Mouse (Mus musculus): Measurements from ENCODE around the gene Xpot. TPM values are rescaled to one million over a fixed set of nuclear protein-coding genes. Genes with fewer than 3 reads are reported as not detected.

Xpot gene
- 10 to 100 TPM; 44.9 to 48.2 TPM for total RNA-seq (2021)
- long read RNA-seq, experiment 1, full-length matches to known transcripts, result 3 of 29 reads
- long read RNA-seq, experiment 1, partial matches to known transcripts, result 9 of 29 reads
- long read RNA-seq, experiment 1, other reads (novel, unspliced or antisense), result 17 of 29 reads
- long read RNA-seq, experiment 2, full-length matches to known transcripts, result 3 of 19 reads
- long read RNA-seq, experiment 2, partial matches to known transcripts, result 4 of 19 reads
- long read RNA-seq, experiment 2, other reads (novel, unspliced or antisense), result 12 of 19 reads

GRCm38 (mm10) chr10:121626186-121626882 lies at the start of gene Xpot:
Xpot (minus strand) TSS chr10:121626332.
- peak; percentile 99 for DNase-seq

DNA sequence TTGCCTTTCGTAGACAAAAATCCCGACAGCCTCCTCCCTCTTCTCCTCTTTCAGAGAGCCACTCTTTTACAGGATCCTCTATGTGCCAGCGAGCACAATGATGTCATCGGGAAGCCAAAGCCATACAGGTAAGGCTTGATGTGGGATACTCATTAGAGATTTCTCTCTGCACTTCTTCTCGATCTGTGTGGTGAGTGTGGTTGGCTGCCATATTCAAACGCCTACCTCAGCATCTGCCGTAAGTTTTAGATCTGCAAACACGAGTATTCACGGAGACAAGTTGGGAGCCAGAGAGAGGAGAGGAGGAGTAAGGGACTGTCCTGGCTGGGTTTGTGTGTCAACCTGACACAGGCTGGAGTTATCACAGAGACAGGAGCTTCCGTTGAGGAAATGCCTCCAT lies 43.0 kb upstream of the Xpot start:
- no peak for DNase-seq

- no peak for DNase-seq
These were observed 39.6 kb upstream of the Xpot start for GRCm38 (mm10) chr10:121665631-121666145.

GRCm38 (mm10) chr10:121663599-121663998 lies 37.5 kb upstream of the Xpot start:
- DNase-seq, result no peak

- DNase-seq, result no peak
These were observed 36.6 kb upstream of the Xpot start for GRCm38 (mm10) chr10:121662711-121663110.

- DNase-seq, result no peak
These were observed 29.8 kb upstream of the Xpot start for GRCm38 (mm10) chr10:121655907-121656306.

- no peak for DNase-seq
These were observed 26.9 kb upstream of the Xpot start for GRCm38 (mm10) chr10:121653079-121653478.

DNA sequence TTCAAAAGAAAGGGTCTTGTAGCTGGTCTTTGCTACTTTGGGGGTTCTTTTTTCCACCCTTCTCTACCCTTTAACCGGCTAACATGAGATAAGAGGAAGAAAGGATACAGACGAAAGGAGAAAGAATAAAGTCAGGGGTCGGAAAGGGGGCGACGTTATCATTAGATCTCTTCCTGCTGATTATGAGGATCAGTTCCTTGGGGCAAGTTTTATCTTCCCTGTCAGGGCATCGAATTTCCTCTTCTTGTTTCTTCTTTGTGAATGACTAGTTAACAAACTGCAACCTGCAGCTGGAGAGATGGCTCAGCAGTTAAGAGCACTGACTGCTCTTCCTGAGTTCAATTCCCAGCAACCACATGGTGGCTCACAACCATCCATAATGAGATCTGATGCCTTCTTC lies 20.2 kb upstream of the Xpot start:
- DNase-seq, result no peak

DNA sequence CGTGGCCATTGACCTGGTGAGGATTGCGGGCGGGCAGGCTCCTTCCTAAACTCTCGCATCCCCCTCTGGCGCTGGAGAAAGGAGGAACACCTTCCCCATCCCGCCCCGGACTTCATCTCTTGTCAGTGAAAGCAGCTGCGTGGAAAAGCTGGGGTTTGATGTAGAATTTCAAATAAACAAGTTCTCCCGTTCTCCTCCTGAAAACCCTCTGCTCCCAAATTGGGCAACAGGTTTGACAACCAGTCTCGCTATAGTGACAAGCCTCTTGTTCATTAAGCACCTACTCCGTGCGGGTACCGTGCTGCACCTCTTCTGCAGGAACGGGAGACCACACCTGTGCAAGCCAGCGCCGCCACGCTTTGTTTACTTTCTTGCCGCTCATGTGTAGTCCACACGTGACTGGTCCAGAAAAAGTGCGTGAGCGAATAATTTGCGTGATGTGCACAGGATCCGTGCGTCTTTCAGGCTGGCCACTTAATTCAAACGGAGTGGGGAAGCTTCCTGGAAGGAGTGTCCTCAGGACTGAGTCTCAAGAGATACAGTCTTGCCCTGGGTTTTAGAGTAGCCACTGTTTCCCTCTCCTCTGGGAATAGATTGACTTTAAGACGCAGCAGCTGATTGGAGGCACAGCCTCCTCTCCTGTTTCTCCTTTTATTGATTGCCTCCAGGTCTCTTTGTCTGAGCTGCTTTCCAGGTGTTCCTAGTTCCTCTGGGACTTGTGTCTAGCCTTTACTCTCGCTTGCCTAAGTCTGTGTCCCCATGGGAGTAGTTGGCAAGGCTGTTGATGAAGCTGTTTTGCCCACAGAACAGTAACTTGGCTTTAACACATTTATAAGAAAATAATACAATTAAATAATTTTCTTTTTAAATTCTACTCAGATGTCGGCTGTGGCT lies 16.2 kb upstream of the Xpot start:
- peak; percentile 28 for DNase-seq

- peak; percentile 35 for DNase-seq
These were observed 15.3 kb upstream of the Xpot start, which contains the start of gene D930020B18Rik for GRCm38 (mm10) chr10:121641272-121642053. D930020B18Rik (plus strand) TSS chr10:121641588.

- no peak for DNase-seq
These were observed 14.8 kb upstream of the Xpot start for GRCm38 (mm10) chr10:121640944-121641271.

DNA sequence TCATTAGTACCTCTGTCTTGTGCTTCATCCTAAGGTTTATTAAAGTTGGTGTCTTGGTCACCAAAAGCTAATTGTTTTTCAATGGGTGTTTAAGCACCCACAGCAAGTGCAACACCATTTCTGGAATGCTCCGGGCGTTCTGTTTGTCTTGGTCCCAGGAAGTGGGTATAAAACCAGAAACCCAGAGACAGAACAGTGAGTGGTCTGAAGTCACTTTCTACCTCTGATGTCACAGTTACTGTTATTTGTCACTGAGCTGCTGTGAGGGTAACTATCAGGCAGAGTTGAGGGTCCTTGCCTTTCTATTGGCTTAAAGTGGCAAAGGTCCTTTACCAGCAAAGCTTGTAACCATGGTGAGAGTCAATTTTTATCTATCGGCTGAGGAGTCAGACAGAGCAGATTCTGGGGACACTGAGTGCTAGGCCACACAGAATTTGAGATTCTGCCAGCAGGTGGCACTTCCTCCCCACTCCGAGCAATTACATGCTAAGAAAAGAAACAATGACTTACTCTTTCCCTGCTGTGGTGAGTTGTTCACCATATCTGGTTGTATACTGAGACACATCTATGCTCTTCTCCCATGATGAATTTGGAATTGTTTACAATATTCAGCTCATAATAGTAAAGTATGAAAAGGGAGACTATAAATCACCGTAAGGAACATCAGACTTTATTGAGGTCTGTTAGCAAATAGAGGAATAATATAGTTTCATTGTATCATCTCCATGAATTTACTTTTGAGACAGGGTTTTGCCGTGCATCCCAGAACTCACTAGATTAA lies 14.2 kb upstream of the Xpot start:
- no peak for DNase-seq

DNA sequence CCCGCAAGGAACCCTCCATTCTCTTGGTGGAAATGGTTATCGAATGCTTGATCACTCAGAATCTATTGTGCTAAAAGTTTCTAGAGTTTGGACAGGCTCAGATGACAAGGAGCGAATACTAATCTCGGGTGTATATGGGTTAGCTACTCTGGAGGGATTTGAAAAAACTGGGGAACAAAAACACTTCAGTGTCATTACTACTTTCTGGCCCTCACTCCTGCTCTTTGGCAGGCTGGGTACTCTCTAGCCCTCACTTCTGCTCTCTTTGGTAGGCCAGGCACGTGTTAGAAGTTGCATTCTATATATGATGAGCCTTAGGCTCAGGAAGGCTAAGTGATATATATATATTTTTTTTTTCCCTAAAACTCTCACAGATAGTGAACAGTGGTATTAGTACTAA lies 13.4 kb upstream of the Xpot start:
- no peak for DNase-seq

- DNase-seq, result no peak
These were observed 10.1 kb upstream of the Xpot start for GRCm38 (mm10) chr10:121636276-121636675.

DNA sequence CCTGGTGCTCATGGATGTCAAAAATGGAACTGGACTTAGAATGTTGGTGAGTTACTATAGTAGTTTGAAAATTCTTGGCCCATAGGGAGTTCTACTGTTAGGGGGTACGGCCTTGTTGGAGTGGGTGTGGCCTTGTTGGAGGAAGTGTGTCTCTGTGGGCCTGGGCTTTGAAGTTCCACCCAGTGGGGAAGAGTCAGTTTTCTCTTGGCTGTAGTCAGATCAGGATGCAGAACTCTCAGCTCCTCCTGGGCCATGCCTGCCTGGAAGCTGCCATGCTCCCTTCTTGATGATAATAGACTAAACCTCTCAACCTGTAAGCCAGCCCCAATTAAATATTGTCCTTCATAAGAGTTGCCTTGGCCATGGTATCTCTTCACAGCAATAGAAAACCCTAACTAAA lies 8.0 kb upstream of the Xpot start:
- no peak for DNase-seq

DNA sequence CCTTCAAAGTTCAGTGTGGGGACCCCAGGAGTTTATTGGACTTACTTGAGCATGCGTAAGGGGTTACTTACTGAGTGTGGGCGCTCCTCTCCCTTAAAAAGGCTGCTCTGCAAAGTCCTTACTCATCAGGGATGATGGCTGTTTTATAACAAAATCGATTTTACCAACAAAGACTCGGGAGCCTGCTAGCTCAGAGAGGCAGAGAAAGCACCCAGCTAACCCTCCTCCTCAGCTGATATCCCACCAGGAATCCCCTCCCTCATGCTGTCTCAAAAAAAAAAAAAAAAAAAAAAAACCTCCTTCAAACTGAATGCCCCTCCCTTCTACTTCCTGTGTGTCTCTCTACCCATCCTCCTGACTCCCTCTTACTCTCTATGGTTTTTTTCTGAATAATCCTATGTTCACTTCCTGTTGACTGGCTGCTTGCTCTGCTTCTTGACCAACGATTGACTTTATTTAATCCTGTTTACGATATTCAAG lies 2.5 kb upstream of the Xpot start:
- DNase-seq, result no peak

DNA sequence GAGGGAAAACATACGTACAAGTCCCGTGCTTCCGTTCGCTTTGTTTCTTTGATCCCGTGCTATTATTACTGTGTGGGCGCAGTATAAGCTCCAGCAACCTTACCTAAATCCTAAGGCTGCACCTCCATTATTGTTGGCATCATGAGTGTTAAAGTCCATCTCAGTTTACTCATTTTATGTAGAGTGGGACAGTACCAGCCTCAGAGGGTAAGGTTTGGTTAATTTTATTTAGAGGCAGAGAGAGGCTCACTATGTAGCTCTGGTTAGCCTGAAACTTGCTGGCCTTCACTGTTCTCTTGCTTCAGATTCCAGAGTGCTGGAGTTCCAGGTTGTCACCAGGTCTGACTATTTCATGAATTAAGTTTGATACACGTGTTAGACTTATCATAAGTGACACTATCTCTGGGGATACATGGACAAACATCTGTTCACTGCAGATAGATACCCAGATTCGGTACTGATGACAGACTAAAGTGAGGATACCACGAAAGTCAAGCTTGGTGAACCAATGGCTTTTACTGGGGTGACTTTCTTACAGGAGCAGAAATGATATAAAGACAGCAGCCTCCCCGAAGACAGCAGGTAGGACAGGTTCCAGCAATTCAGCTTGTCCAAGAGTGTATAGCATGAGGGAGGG lies 1.2 kb upstream of the Xpot start:
- no peak for DNase-seq

DNA sequence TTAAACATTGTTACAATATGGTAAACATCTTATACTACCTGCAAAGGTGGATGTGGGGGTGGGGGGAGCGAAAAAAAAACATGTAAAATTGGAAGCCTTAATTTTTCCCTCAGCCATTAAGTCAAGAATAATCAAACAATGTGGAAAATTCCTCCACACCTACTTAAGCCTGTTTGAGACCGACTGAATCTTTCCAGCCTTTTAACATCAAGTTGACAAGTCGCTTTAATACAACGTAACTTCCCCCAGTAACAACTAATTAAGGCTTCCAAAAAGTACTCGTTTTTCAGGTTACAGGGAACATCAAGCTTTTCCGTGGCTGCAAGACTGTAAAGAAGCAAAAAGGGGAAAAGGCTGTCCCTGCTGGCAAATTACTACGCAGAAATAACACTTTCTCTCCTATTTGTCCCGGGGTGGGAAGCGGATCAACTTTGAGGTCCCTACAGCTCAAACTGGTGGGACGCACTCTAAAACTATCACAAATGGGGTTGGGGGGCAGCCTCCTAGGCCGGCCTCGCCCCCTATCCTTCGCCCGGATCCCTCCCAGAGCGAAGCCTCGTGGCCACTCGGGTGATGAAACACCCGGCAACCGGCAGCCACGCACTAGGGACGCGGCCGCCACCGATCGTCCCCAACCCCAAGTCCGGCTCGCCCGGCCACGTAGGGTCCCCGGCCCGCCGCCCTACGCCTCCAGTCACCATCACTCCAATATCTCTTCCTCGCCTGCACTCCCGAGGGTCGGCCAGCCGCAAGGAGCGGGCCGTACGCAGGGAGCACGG lies 536 bp downstream of the Xpot start:
- no peak for DNase-seq

- DNase-seq, result no peak
These were observed 1.1 kb downstream of the Xpot start for GRCm38 (mm10) chr10:121625006-121625405.

DNA sequence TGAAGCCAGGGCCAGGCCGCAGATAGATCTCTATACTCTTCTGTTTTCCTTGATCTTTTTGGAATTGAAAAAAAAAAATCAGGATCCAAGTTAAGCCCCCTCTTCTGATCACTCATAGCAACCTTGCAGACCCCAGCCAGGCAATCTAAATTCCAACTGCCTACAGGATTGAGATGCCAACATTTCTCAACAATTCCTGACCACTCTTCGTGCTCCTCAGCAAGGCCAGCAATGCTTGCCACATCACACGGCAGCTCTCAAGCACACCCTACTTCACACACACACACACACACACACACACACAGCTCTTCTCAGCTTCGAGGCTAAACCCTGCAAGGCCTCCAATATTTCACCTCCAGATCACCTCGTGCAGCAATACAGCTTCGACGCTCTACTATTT lies 2.5 kb downstream of the Xpot start:
- DNase-seq, result peak; percentile 15

Data from adrenal gland, postnatal 10 days (tissue).